Mouse (Mus musculus) intestine, postnatal 0 days (tissue): ENCODE measurements around the gene Atxn3. TPM values are rescaled to one million over a fixed set of nuclear protein-coding genes. Genes with fewer than 3 reads are reported as not detected.
A peak's percentile ranks its signal among the peaks of the same experiment; 100 is the strongest.

ENCODE experiments used
- ATAC-seq: fragments of 200-750 bp; cut with Nextera tagmentation; 2 replicates; pipeline ENCODE4 v1.8.0; 2017; ENCODE audit warnings: mild to moderate bottlenecking, moderate TSS enrichment, moderate library complexity
- H3K27ac ChIP-seq: fragments of 300-500 bp; sonication (generic); 2 replicates; pipeline ENCODE4 v1.5.1; 2014; ENCODE audit warnings: mild to moderate bottlenecking, low read depth, low read length, moderate library complexity
- H3K27me3 ChIP-seq: fragments of 300-500 bp; sonication (generic); replicated peaks from 2 replicates; pipeline ENCODE4 v1.6.1; 2014; ENCODE audit warnings: low read length, mixed read lengths; ENCODE audit not compliant: control insufficient read depth, insufficient read depth
- H3K36me3 ChIP-seq: fragments of 300-500 bp; sonication (generic); 2 replicates; pipeline ENCODE4 v1.6.1; 2014; ENCODE audit warnings: mild to moderate bottlenecking, moderate library complexity; ENCODE audit not compliant: control insufficient read depth, insufficient read depth
- H3K4me1 ChIP-seq: fragments of 300-500 bp; sonication (generic); replicated peaks from 2 replicates; pipeline ENCODE4 v1.6.1; 2014; ENCODE audit warnings: antibody characterized with exemption, low read length, mixed read lengths; ENCODE audit not compliant: control insufficient read depth, insufficient read depth
- H3K4me2 ChIP-seq: fragments of 300-500 bp; sonication (generic); replicated peaks from 2 replicates; pipeline ENCODE4 v1.6.1; 2014; ENCODE audit warnings: low read depth, mild to moderate bottlenecking, moderate library complexity
- H3K4me3 ChIP-seq: fragments of 300-500 bp; sonication (generic); 2 replicates; pipeline ENCODE4 v1.5.1; 2014; ENCODE audit warnings: low read depth, low read length
- H3K9ac ChIP-seq: fragments of 300-500 bp; sonication (generic); 2 replicates; pipeline ENCODE4 v1.6.1; 2014; ENCODE audit warnings: mild to moderate bottlenecking, low read depth, low read length
- H3K9me3 ChIP-seq: fragments of 300-500 bp; sonication (generic); 2 replicates; pipeline ENCODE4 v1.6.1; 2016; ENCODE audit warnings: mixed run types; ENCODE audit not compliant: control insufficient read depth
- CTCF ChIP-seq: sonication (generic); IDR thresholded peaks from 2 replicates; pipeline ENCODE4 v1.5.1; 2016; ENCODE audit warnings: low read depth, mild to moderate bottlenecking, control low read depth, antibody characterized with exemption, moderate library complexity
- WGBS: fragments of 180-500 bp; shearing (Covaris S2); extraction: QIAGEN DNeasy Blood & Tissue Kit; methylation state at CpG from one replicate; pipeline ENCODE4 v1.1.7; 2014; 5-methylcytosine and 5-hydroxymethylcytosine counted together
- polyA plus RNA-seq: library from polyadenylated mRNA; unstranded; fragments of >200 nt; fragmentation: Nextera tagmentation; extraction: Ambion mirVana; gene quantifications from 2 replicates; pipeline ENCODE4 v1.2.1, GENCODE M21; 2015

The Atxn3 gene
- polyA plus RNA-seq, 1 experiment from 2014 or later, result 11.7 TPM

- WGBS, result 78% methylated on average over 3 of the region's 3 CpGs
- Histone ChIP-seq H3K27ac (no peak overlapping the region), H3K9me3 (no peaks in the 10 kb centered on the region), H3K4me1 (no peaks in the 10 kb centered on the region), H3K27me3 (no peaks in the 10 kb centered on the region), H3K4me2 (peak overlapping the region; percentile 75), H3K4me3 (peak overlapping the region; percentile 61), H3K36me3 (peaks cover 8% of the 10 kb centered on the region; the same call in 1 of the 2 replicates), H3K9ac (peak overlapping the region; percentile 87)
- TF ChIP-seq CTCF, result no peak
- no peak for ATAC-seq
Observed at GRCm38 (mm10) chr12:101911346-101911745, 46.7 kb downstream of the Atxn3 start.

- Histone ChIP-seq H3K27ac (no peak overlapping the region), H3K4me2 (peak overlapping the region; percentile 75), H3K27me3 (no peaks in the 10 kb centered on the region), H3K9me3 (no peaks in the 10 kb centered on the region), H3K4me3 (no peak overlapping the region), H3K4me1 (no peaks in the 10 kb centered on the region), H3K9ac (no peak overlapping the region), H3K36me3 (peaks cover 16% of the 10 kb centered on the region)
- ATAC-seq, result no peak
- WGBS, result 85% methylated on average over 6 of the region's 6 CpGs
- TF ChIP-seq CTCF, result no peak
Observed at GRCm38 (mm10) chr12:101910360-101910759, 47.7 kb downstream of the Atxn3 start.

GRCm38 (mm10) chr12:101905817-101906216 is 52.2 kb downstream of the Atxn3 start:
- TF ChIP-seq CTCF, result no peak
- 83% methylated on average over 12 of the region's 12 CpGs for WGBS
- no peak for ATAC-seq
- H3K36me3 ChIP-seq, result peaks cover 28% of the 10 kb centered on the region
- H3K4me2 ChIP-seq, result no peak overlapping the region
- H3K9me3 ChIP-seq, result no peaks in the 10 kb centered on the region
- 0 out of 2 replicates have a peak overlapping the region, but pooled peaks have one; percentile 60 for H3K27ac ChIP-seq
- no peak overlapping the region for H3K4me3 ChIP-seq
- no peaks in the 10 kb centered on the region for H3K27me3 ChIP-seq
- no peaks in the 10 kb centered on the region for H3K4me1 ChIP-seq
- H3K9ac ChIP-seq, result no peak overlapping the region

GRCm38 (mm10) chr12:101904906-101905305 is 53.1 kb downstream of the Atxn3 start:
- Histone ChIP-seq H3K27me3 (no peaks in the 10 kb centered on the region), H3K4me2 (no peak overlapping the region), H3K27ac (peak overlapping the region; percentile 60), H3K9me3 (no peaks in the 10 kb centered on the region), H3K9ac (no peak overlapping the region), H3K4me3 (no peak overlapping the region), H3K4me1 (no peaks in the 10 kb centered on the region), H3K36me3 (peaks cover 28% of the 10 kb centered on the region)
- WGBS, result 82% methylated on average over 4 of the region's 4 CpGs
- no peak for TF ChIP-seq CTCF
- no peak for ATAC-seq

GRCm38 (mm10) chr12:101904170-101904569 is 53.9 kb downstream of the Atxn3 start:
- Histone ChIP-seq H3K9me3 (no peaks in the 10 kb centered on the region), H3K36me3 (peaks cover 28% of the 10 kb centered on the region), H3K4me3 (no peak overlapping the region), H3K9ac (no peak overlapping the region), H3K27me3 (no peaks in the 10 kb centered on the region), H3K4me1 (no peaks in the 10 kb centered on the region), H3K27ac (peak overlapping the region; percentile 50), H3K4me2 (no peak overlapping the region)
- peak; percentile 70 for ATAC-seq
- no peak for TF ChIP-seq CTCF
- 56% methylated on average over 3 of the region's 3 CpGs for WGBS

- TF ChIP-seq CTCF, result no peak
- ATAC-seq, result peak; percentile 52; the same call in 1 of the 2 replicates
- WGBS, result 38% methylated on average over 2 of the region's 2 CpGs
Observed at GRCm38 (mm10) chr12:101899671-101900245, 58.3 kb downstream of the Atxn3 start.

GRCm38 (mm10) chr12:101898966-101899365 is 59.1 kb downstream of the Atxn3 start:
- ATAC-seq, result no peak
- no peak overlapping the region for H3K4me2 ChIP-seq
- no peak overlapping the region for H3K27ac ChIP-seq
- no peak for TF ChIP-seq CTCF
- no peaks in the 10 kb centered on the region for H3K9me3 ChIP-seq
- H3K4me3 ChIP-seq, result no peak overlapping the region
- H3K36me3 ChIP-seq, result peaks cover 30% of the 10 kb centered on the region
- H3K4me1 ChIP-seq, result no peaks in the 10 kb centered on the region
- WGBS, result 94% methylated on average over 8 of the region's 8 CpGs
- no peaks in the 10 kb centered on the region for H3K27me3 ChIP-seq
- H3K9ac ChIP-seq, result no peak overlapping the region

More at GRCm38 (mm10) chr12:101899671-101900245, 58.3 kb downstream of the Atxn3 start:
- no peak overlapping the region for H3K4me3 ChIP-seq
- H3K4me1 ChIP-seq, result no peaks in the 10 kb centered on the region
- H3K36me3 ChIP-seq, result peaks cover 26% of the 10 kb centered on the region
- no peaks in the 10 kb centered on the region for H3K9me3 ChIP-seq
- no peak overlapping the region for H3K27ac ChIP-seq
- no peaks in the 10 kb centered on the region for H3K27me3 ChIP-seq
- H3K9ac ChIP-seq, result no peak overlapping the region
- H3K4me2 ChIP-seq, result no peak overlapping the region
